Mouse (Mus musculus): ENCODE data around the gene Slc25a10.
"Not testable (repeated sequence)": the region's sequence is repeated elsewhere in the genome, so short reads cannot be mapped to it uniquely, and the experiment has no call there.

The Slc25a10 gene

GRCm38 (mm10) chr11:120510375-120511030, 18.9 kb downstream of the Slc25a10 start:
- DNase-seq (ENCODE audit: low read depth, low spot score) = no peak

GRCm38 (mm10) chr11:120512790-120513453, 21.3 kb downstream of the Slc25a10 start:
- DNase-seq (ENCODE audit: low read depth, low spot score) = no peak

DNA sequence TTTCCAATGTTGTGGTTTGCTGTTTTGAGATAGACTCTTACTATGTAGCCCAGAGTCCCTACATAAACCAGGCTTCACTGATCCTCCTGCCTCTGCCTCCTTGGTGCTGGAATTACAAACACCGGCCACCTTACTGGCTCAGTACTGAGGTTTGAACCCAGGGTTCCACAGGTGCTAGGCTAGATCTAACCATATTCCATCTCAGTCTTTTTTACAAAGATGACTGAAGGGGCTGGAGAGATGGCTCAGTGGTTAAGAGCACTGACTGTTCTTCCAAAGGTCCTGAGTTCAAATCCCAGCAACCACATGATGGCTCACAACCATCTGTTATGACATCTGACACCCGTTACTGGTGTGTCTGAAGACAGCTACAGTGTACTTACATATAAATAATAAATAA, 22.6 kb downstream of the Slc25a10 start:
- not testable (repeated sequence) for DNase-seq (ENCODE audit: low read depth, low spot score)

- DNase-seq (ENCODE audit: low read depth, low spot score) = peak; percentile 77
Observed at GRCm38 (mm10) chr11:120515611-120516010, 24.0 kb downstream of the Slc25a10 start.

DNA sequence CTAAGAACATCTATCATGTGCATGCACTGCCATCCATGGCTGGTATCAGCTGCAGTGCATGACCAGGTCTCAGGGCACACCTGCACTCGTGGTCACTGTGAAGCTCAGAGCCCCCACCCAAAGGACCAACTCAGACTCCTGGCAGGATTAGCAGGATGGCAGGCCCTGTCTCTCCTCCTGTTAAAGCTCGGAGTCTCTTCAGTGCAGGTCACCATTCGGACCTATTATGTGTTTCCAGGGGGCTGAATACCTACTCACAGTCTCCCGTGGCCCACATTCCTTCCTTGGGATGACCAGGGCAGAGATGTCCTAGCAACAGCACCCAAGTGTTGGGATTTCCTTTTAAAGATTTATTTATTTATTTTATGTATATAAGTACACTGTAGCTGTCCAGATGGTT, 25.5 kb downstream of the Slc25a10 start:
- DNase-seq (ENCODE audit: low read depth, low spot score) = no peak

- DNase-seq (ENCODE audit: low read depth, low spot score) = no peak
Observed at GRCm38 (mm10) chr11:120518027-120518426, 26.4 kb downstream of the Slc25a10 start.

DNA sequence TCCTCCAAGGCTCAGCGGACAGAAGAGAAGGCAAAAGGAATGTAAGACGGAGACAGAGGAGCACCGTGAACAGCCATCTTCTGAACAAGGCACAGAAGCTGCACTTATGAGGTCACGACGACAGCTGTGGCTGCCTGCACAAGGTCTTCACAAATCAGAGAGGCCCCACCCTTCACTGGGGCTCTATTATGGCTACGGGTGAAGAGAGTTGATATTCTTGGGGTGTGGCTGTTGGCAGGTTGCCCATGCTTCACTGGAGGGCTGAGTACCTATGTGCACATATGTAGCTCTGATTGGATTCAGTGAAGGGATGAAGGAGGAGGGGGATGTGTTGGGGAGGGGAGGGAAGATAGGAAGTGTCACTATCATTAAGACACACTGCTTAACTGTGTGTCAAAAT, 26.9 kb downstream of the Slc25a10 start:
- no peak for DNase-seq (ENCODE audit: low read depth, low spot score)

DNA sequence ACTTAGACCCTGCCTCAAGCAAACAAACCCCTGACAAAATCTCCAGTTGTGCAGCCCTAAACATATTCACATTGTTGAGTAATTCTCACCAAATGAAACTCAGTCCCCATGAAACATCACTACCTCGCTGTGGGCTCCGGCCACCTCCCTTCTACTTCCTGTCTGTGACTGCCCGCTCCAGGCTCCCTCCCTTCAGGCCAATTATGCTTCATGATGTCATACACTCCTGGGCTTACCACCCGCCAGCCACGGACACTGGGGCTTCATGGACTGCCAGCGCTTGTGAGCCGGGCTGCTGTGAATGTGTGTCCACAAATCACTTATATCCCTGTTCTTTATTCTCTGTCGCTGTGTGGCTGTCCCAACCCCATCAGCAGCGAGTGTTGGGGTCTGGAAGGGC, 28.1 kb downstream of the Slc25a10 start:
- DNase-seq (ENCODE audit: low read depth, low spot score) = no peak

- no peak for DNase-seq (ENCODE audit: low read depth, low spot score)
Observed at GRCm38 (mm10) chr11:120520498-120520897, 28.9 kb downstream of the Slc25a10 start.

DNA sequence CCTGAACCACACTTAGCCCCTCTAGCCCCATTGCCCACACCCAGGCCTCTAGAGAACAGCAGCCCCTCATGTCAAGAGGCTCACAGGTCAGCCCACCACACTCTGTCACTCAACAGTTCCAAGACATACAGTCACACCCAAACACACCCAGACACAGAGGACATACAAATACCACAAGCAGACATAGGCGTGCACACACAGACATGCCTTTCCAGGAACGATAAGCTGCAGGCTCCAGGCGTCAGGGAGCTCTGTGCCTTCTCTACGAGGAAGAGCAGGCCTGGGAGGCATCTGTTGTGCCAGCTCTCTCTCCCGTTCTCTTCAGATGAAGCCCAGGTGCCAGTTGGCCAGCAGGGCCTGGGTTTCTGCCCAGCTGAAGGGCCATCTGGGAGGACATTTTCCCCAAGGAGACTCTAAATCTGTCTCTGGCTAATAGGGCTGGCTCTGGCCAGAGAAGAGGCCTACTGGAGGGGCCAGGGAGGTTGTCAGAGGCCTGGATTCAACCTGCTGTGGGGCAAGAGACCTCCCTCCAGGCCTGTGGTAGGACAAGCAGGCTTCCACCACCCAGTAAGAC, 29.4 kb downstream of the Slc25a10 start:
- no peak for DNase-seq (ENCODE audit: low read depth, low spot score)

DNA sequence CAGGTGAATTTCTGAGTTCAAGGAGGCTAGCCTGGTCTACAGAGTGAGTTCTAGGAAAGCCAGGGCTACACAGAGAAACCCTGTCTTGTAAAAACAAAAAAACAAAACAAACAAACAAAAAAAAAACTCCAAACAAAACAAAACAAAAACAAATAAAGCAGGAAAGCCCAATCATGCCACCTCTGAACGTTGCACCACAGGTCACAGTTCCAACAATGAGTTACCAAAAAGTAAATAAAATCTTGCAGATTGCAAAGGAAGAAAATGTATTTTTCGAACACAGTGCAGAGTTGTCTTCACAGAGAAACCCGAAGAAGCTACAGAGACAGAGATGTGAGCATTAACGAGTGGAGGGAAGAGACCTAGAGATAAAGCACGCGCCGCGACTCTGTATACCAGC, 30.9 kb downstream of the Slc25a10 start:
- no peak for DNase-seq (ENCODE audit: low read depth, low spot score)

GRCm38 (mm10) chr11:120525959-120526358, 34.3 kb downstream of the Slc25a10 start:
- no peak for DNase-seq (ENCODE audit: low read depth, low spot score)

DNA sequence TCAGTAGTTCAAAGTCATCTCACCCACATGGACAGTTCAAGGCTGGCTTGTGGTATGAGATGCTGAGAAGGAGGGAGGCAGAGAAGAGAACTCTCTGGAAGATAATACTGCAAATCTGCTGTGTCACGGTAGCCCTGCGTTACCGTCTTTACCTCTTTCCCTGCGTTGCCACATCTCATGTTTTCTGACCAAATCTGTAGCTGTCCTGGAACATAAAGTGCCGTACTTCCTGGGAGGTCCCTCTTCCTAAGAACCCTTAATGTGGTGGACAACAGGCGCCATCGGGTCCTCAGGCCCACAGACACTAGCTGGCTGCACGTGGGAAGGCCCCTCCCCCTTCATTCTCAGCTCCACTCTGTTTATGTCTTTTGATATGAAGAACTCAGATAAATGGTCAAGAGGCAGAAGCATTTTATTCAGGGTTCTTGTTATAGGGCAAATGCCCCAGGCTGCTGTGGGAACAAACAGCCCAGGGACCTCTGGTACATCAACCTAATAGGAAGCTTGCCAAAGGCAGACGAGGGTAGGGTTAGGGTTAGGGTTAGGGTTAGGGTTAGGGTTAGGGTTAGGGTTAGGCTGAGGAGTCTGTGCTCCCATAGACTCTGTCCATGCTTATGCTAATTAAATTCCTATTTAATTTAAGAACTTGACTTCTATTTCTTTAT, 36.2 kb downstream of the Slc25a10 start:
- no peak for DNase-seq (ENCODE audit: low read depth, low spot score)

GRCm38 (mm10) chr11:120528903-120529302, 37.3 kb downstream of the Slc25a10 start:
- DNase-seq (ENCODE audit: low read depth, low spot score) = no peak

GRCm38 (mm10) chr11:120530085-120530964, 38.7 kb downstream of the Slc25a10 start, which contains the start of gene Gcgr:
Gene Gcgr, plus strand, starts transcription at chr11:120530699.
- DNase-seq (ENCODE audit: low read depth, low spot score) = no peak

DNA sequence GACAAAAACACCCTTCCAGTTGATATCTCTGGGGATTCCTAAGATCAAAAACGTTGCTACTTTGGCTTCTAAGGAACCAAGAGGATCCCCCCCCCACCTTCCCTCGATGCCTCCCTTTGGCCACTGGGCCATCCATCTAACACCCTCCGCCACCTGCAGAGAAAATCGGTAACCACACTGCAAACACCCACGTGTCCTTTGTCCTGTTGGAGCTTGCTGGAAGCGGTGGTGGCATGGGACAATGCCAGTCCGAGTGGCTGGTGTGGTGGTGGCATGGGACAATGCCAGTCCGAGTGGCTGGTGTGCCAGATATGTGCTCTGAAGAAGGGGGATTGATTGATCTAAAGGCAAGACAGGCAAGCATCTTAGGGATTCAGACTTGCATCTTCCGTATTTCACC, 40.0 kb downstream of the Slc25a10 start:
- no peak for DNase-seq (ENCODE audit: low read depth, low spot score)

DNA sequence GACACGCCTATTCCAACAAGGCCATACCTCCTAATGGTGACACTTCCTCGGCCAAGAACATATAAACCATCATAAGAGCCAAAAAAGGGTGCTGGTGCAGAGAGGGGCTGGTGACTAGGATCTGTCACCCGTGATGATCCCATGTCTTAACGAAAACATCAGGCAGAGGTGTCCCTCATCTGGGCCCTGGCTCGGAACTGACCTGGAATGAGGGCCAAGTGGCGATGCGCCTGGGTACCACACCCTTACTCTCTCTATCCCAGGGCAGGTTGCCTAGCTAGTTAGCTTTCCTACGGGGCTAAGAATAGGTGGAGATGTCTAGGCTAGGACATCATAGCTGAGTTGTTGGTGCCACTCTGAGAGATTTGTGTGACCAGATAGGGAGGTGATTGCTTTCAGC, 42.5 kb downstream of the Slc25a10 start:
- no peak for DNase-seq (ENCODE audit: low read depth, low spot score)

DNA sequence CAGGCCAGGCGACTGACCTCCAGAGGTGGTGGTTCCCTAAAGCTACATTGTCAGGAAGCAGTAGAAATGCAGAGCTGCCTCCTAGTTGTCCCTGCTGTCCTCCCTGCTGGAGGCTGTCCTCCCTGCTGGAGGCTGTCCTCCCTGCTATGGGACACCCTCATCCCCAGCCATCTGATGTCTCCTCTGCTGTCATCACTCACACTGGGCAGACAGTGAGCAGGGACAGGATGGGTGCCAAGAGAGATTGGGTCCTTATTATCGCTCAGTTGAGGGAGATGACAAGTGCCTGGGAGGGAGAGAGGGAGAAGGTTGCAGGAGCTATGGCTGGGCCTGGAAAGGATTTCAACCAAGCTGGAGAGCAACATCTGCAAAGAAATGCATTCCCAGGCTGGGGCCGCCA, 43.5 kb downstream of the Slc25a10 start:
- no peak for DNase-seq (ENCODE audit: low read depth, low spot score)

DNA sequence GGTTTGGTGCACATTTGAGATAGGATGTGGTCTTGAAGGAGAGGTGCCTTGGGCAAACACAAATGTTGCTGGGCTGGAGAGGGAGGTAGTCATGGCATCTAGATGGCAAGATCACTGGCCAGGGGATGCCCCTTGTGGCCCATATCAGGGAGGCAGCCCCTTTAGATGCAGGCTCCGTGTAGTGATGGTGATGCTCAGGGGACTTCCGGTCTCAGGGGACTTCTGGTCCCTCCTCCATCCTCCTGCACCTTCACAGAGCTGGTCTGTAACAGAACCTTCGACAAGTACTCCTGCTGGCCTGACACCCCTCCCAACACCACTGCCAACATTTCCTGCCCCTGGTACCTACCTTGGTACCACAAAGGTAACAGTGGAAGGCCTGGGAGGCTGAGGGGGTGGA, 44.2 kb downstream of the Slc25a10 start:
- no peak for DNase-seq (ENCODE audit: low read depth, low spot score)

- no peak for DNase-seq (ENCODE audit: low read depth, low spot score)
Observed at GRCm38 (mm10) chr11:120538485-120538884, 46.8 kb downstream of the Slc25a10 start.

GRCm38 (mm10) chr11:120538955-120539284, 47.3 kb downstream of the Slc25a10 start:
- no peak for DNase-seq (ENCODE audit: low read depth, low spot score)

All from ES-CJ7 (cell line).